Mouse (Mus musculus): Measurements from ENCODE around the gene Slamf9. TPM values are rescaled to one million over a fixed set of nuclear protein-coding genes. Genes with fewer than 3 reads are reported as not detected.

Gene Slamf9
- polyA plus RNA-seq (2015; fragmentation: Nextera tagmentation; extraction: Ambion mirVana) = 0.47 TPM in 1 of 2 replicates, not detected in the other

DNA sequence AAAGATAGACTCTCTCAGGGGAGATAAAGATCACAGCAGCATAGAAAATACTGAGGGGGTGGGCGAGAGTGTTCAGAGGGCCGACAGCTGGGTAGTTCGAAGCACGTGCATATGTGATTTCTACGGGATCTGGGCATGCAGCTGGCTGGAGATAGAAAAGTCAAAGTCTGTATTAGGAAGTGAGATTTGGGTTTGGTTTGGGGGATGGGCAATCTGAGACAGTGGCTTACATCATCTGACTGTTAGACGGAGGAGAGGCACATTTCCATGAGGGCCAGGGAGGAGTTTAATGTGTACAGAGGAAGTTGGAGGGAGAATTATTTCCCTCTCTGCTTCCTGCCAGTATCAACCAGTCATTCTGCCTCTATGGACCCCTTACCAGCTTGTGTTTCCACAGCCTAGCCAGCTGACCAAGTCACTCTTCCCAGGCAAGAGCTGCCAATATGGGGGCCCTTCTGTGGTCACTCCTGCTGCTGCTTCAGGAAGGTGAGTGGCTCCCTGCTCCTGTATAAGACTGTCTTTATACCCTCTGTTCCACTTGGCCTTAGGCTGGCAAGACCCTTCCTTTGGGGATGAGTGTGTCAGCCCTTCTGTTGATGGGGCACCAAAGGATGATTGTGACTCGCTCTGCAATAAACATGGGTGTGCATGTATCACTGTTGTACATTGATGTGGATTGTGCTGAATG is at the start of gene Slamf9:
Slamf9 (plus strand) TSS at position 305 of the 688 bp plus-strand sequence.
- Histone ChIP-seq H3K9ac (no peak within 1 kb of the TSS), H3K27me3 (no peaks in the 10 kb centered on the region), H3K36me3 (no peaks in the 10 kb centered on the region), H3K4me2 (no peak within 1 kb of the TSS), H3K4me3 (no peak within 1 kb of the TSS), H3K4me1 (no peaks in the 10 kb centered on the region), H3K9me3 (no peaks in the 10 kb centered on the region), H3K27ac (no peak within 1 kb of the TSS)
- no peak for ATAC-seq (ENCODE audit: insufficient number of reproducible peaks, insufficient read depth, low FRiP score, low TSS enrichment, low read depth)
- 62% methylated on average over 7 of the region's 7 CpGs for WGBS

DNA sequence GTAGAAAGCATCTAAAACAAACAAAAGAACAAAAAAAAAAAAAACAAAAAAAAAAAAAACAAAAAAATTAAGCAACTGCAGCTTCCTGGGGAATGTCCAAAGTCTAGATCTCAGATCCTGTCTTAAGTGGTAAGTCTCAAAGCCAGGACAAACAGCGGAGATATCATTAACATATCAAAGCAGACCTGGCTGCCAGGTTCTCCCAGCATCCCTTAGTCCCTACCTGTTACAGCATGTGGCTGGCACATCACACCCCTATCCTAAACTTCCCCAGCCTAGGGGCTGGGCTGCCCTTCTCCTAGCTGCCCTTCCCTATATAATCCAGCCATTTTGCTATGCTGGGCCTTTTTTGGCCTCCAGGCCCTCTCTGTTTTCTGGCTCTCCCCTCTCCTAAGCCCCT is 48.7 kb upstream of the Slamf9 start:
- Histone ChIP-seq H3K4me3 (no peak overlapping the region), H3K9ac (no peak overlapping the region), H3K36me3 (no peaks in the 10 kb centered on the region), H3K4me2 (no peak overlapping the region), H3K9me3 (no peaks in the 10 kb centered on the region), H3K27me3 (no peaks in the 10 kb centered on the region), H3K27ac (no peak overlapping the region), H3K4me1 (0 out of 2 replicates have a peak, but pooled peaks cover 3% of the 10 kb centered on the region)
- WGBS = 45% methylated on average over 1 of the region's 1 CpGs
- ATAC-seq (ENCODE audit: insufficient number of reproducible peaks, insufficient read depth, low FRiP score, low TSS enrichment, low read depth) = no peak

DNA sequence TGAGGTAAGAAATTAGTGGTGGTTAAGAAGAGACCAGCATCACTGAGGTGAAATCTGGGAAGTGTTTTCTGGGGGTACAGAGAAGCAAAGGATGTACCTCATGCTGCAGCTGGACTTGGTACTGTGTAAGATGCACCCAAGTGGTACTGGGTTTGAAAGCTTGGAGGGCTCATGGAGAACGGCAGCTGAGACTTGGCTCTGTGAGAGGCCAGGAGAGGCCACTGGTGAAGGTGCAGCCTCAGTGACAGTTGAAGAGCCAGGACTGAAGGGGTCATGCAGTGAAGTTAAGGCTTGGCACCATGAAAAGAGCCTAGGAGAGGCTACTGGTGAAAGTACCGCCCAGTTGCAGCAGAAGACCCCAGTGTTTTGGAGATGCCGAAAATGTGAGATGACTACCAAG is 47.3 kb upstream of the Slamf9 start:
- Histone ChIP-seq H3K27me3 (no peaks in the 10 kb centered on the region), H3K4me3 (no peak overlapping the region), H3K36me3 (no peaks in the 10 kb centered on the region), H3K4me1 (0 out of 2 replicates have a peak, but pooled peaks cover 3% of the 10 kb centered on the region), H3K9ac (no peak overlapping the region), H3K4me2 (no peak overlapping the region), H3K9me3 (no peaks in the 10 kb centered on the region), H3K27ac (no peak overlapping the region)
- no peak for ATAC-seq (ENCODE audit: insufficient number of reproducible peaks, insufficient read depth, low FRiP score, low TSS enrichment, low read depth)
- 88% methylated on average over 3 of the region's 3 CpGs for WGBS

DNA sequence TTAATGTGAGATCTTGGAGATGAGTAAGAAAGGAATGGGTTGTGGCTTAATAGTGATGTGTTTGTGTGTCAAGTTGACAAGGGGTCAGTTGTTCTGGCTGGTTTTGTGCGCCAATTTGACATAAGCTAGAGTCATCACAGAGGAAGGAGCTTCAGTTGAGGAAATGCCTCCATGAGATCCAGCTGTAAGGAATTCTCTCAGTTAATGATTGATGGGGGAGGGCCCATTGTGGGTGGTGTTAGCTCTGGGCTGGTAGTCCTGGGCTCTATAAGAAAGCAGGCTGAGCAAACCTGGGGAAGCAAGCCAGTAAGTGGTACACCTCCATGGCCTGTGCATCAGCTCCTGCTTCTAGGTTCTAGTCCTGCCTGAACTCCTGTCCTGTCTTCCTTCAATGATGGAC is 46.5 kb upstream of the Slamf9 start:
- 69% methylated on average over 1 of the region's 1 CpGs for WGBS
- ATAC-seq (ENCODE audit: insufficient number of reproducible peaks, insufficient read depth, low FRiP score, low TSS enrichment, low read depth) = no peak
- H3K4me3 ChIP-seq = no peak overlapping the region
- H3K27ac ChIP-seq = no peak overlapping the region
- no peaks in the 10 kb centered on the region for H3K36me3 ChIP-seq
- H3K9me3 ChIP-seq = no peaks in the 10 kb centered on the region
- H3K27me3 ChIP-seq = no peaks in the 10 kb centered on the region
- H3K4me2 ChIP-seq = no peak overlapping the region
- 0 out of 2 replicates have a peak, but pooled peaks cover 3% of the 10 kb centered on the region for H3K4me1 ChIP-seq
- H3K9ac ChIP-seq = no peak overlapping the region

DNA sequence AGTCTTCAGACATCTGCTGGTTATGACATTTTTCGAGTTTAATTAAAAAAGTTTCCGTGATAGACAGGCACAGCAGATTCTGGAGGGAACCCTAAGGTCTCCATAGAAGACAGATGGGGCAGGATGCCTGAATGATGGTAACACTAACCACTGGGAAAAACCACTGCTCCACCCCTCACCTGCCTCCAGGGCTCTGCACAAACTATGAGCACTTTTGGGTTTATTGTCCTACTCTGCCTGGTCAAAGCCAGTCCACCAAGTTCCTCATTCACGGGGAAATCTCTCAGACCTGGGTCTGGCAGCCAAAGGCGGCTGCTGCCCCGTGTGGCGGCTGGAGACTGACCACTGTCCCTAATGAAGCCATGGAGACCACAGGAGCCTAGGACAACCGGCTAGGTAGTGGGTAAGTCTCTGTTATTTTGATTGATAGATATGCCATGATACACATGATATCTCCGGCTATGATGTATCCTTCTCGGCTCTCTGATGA is 44.4 kb upstream of the Slamf9 start:
- no peak for ATAC-seq (ENCODE audit: insufficient number of reproducible peaks, insufficient read depth, low FRiP score, low TSS enrichment, low read depth)
- Histone ChIP-seq H3K27ac (no peak overlapping the region), H3K9ac (no peak overlapping the region), H3K4me2 (no peak overlapping the region), H3K36me3 (no peaks in the 10 kb centered on the region), H3K4me3 (no peak overlapping the region), H3K27me3 (no peaks in the 10 kb centered on the region), H3K9me3 (no peaks in the 10 kb centered on the region), H3K4me1 (0 out of 2 replicates have a peak, but pooled peaks cover 3% of the 10 kb centered on the region)
- 45% methylated on average over 9 of the region's 9 CpGs for WGBS

DNA sequence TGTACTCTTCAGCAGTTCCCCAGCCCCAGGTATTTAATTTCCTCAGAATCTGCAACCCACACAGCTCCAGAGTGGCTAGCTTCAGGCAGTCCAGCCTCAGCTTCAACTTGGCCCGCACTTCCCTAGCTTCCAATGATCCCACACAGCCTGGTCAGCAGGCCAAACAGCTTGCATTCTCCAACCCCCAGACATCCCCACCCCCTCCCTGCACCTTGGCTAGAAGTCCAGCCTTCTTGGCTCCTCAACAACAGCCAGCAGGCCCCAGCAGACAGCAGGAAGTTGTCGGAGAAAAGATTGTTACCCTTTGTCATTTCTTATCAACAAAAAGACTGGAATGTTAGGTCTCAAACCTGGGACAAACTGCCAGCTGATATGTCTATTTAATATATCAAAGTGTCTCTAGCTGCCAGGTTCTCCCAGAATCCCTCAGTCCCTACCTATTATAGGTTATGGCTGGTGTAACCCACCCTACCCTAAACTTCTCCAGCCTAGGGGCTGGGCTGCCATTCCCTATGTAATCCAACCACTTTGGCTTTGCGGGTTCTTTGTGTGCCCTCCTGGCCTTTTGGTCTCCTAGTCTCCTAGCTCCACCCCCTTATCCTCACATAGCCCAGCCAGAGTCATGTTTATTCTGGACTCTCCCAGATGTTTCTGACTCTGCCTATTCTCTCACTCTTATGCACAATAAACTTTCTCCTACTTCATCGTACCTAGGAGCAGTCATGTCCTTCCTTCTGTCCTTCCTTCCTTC is 43.1 kb upstream of the Slamf9 start:
- Histone ChIP-seq H3K9me3 (no peaks in the 10 kb centered on the region), H3K36me3 (no peaks in the 10 kb centered on the region), H3K4me3 (no peak overlapping the region), H3K9ac (no peak overlapping the region), H3K27ac (no peak overlapping the region), H3K27me3 (no peaks in the 10 kb centered on the region), H3K4me1 (0 out of 2 replicates have a peak, but pooled peaks cover 3% of the 10 kb centered on the region), H3K4me2 (no peak overlapping the region)
- no peak for ATAC-seq (ENCODE audit: insufficient number of reproducible peaks, insufficient read depth, low FRiP score, low TSS enrichment, low read depth)
- WGBS = 38% methylated on average over 4 of the region's 4 CpGs

DNA sequence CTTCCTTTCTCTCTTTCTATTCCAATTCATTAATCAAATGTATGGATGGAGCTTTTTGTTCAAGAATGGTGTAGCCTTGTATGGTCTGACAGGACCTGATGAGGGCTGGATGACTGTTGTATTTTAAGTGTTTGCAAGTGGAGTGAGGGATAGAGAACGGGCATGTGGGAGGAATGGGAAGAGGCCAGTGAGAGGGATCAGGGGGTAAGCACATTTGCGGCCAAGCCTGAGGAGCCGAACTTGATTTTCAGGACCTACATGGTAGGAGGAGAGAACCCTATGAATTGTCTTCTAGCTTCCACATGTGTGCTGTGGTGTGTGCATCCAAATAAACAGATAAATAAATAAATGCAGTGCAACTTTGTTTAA is 42.6 kb upstream of the Slamf9 start:
- Histone ChIP-seq H3K4me3 (no peak overlapping the region), H3K27ac (no peak overlapping the region), H3K9me3 (no peaks in the 10 kb centered on the region), H3K4me1 (0 out of 2 replicates have a peak, but pooled peaks cover 3% of the 10 kb centered on the region), H3K4me2 (no peak overlapping the region), H3K27me3 (no peaks in the 10 kb centered on the region), H3K36me3 (no peaks in the 10 kb centered on the region), H3K9ac (no peak overlapping the region)
- no peak for ATAC-seq (ENCODE audit: insufficient number of reproducible peaks, insufficient read depth, low FRiP score, low TSS enrichment, low read depth)
- 85% methylated on average over 3 of the region's 3 CpGs for WGBS

DNA sequence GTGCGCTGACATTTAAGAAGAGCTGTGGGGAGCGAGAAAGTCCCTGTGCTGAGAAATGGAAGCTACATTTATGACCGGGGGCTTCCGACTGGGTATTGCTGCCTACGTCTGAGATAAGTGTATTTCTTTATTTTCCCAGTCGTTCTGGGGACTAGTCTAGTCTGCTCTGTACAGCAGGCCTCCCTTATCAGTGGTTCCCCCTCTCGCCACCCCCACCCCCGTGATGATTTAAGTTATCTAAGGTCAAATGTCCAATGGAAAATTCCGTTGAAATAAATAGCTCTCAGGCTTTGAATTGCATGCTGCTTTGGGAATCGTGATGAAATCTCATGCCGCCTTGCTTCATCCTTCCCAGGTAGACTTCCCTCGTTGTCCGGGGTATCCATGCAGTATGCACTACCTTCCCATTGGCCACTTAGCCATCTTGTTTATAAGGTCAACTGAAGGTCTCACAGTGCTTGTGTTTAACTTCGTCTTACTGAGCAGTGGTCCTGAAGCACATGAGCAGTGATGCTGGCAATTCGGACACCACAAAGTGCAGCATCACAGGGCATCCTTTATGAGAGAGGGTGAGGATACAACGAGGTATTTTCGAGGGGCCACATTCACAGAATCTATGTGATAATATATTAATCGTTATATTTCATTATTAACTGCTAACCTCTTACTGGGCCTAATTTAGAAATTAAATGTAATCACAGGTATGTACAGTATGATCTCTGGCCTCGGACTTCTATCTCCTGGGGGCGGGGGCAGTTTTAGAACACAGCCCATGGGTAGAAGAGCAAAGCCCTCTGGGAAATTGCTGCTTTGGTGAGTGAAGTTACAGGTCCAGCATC is 41.9 kb upstream of the Slamf9 start:
- WGBS = 86% methylated on average over 20 of the region's 20 CpGs
- ATAC-seq (ENCODE audit: insufficient number of reproducible peaks, insufficient read depth, low FRiP score, low TSS enrichment, low read depth) = no peak

DNA sequence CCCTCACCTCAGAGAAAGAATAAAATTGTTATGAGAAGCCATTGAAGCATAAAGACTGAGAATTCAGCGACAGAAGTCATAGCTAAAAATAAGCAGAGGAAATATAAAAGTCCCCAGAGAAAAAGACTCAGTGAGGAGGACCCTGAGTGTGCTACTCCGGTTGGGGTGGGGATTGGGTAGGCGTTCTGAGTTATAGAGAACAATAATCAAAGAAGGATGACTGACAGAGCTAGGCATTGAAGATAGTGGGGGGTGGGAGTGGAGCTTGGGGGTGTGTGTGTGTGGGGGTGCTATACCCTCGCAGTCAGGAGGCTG is 41.4 kb upstream of the Slamf9 start:
- no peaks in the 10 kb centered on the region for H3K36me3 ChIP-seq
- H3K4me3 ChIP-seq = no peak overlapping the region
- no peak for ATAC-seq (ENCODE audit: insufficient number of reproducible peaks, insufficient read depth, low FRiP score, low TSS enrichment, low read depth)
- H3K9ac ChIP-seq = no peak overlapping the region
- H3K4me1 ChIP-seq = 0 out of 2 replicates have a peak, but pooled peaks cover 3% of the 10 kb centered on the region
- 74% methylated on average over 4 of the region's 4 CpGs for WGBS
- H3K9me3 ChIP-seq = no peaks in the 10 kb centered on the region
- no peak overlapping the region for H3K4me2 ChIP-seq
- no peak overlapping the region for H3K27ac ChIP-seq
- H3K27me3 ChIP-seq = no peaks in the 10 kb centered on the region

More for the DNA sequence above, 41.9 kb upstream of the Slamf9 start:
- Histone ChIP-seq H3K27ac (no peak overlapping the region), H3K36me3 (no peaks in the 10 kb centered on the region), H3K4me2 (no peak overlapping the region), H3K9me3 (no peaks in the 10 kb centered on the region), H3K4me3 (no peak overlapping the region), H3K27me3 (no peaks in the 10 kb centered on the region), H3K9ac (no peak overlapping the region), H3K4me1 (0 out of 2 replicates have a peak, but pooled peaks cover 3% of the 10 kb centered on the region)

DNA sequence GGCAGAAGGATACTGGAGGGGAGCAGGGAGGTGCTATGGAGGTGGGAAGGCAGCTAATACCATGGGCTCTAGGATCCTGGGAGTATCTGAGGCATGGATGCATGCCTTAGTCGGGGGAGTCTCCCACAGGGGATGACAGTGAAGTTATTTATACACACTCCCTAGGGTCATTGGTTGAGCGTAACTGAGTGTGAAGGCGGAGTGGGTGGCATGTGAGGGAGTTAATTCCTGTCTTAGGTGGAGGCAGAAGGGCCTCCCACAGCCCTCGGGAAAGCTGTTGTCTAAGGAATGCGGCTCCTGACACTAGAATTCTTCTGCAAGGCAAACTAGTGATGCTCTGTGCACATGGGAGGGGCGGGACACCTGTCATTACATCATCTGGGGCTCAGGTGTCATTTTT is 38.4 kb upstream of the Slamf9 start:
- Histone ChIP-seq H3K9me3 (no peaks in the 10 kb centered on the region), H3K4me3 (no peak overlapping the region), H3K36me3 (no peaks in the 10 kb centered on the region), H3K9ac (no peak overlapping the region), H3K4me1 (no peaks in the 10 kb centered on the region), H3K27me3 (no peaks in the 10 kb centered on the region), H3K27ac (no peak overlapping the region), H3K4me2 (no peak overlapping the region)
- WGBS = 38% methylated on average over 6 of the region's 6 CpGs
- ATAC-seq (ENCODE audit: insufficient number of reproducible peaks, insufficient read depth, low FRiP score, low TSS enrichment, low read depth) = peak; percentile 72; the same call in 1 of the 2 replicates

DNA sequence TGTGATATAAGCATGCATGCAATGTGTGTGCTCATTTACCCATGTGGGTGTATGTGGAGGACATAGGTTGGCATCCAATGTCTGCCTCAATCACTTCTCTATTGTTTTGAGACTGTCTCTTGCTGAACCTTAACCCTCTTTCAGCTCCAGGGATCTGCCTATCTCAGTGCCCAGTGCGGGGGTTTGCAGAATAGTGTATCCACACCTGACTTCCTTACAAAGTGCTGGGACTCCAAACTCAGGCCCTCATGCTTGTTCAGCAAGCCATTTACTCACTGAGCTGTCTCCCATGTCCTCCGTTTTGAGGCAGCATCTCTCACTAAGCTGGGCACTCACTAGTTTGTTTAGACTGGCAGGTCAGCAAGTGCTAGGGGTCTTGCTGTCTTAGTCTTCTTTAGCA is 36.5 kb upstream of the Slamf9 start:
- ATAC-seq (ENCODE audit: insufficient number of reproducible peaks, insufficient read depth, low FRiP score, low TSS enrichment, low read depth) = no peak
- no peak overlapping the region for H3K4me3 ChIP-seq
- H3K27me3 ChIP-seq = no peaks in the 10 kb centered on the region; the same call in 1 of the 2 replicates
- H3K27ac ChIP-seq = no peak overlapping the region
- no peak overlapping the region for H3K4me2 ChIP-seq
- no peaks in the 10 kb centered on the region for H3K9me3 ChIP-seq
- WGBS = 81% methylated on average over 2 of the region's 2 CpGs
- no peak overlapping the region for H3K9ac ChIP-seq
- H3K36me3 ChIP-seq = no peaks in the 10 kb centered on the region
- no peaks in the 10 kb centered on the region for H3K4me1 ChIP-seq
